22 mouse cellular contexts compared by ENCODE assay signal in the genomic region with DNA sequence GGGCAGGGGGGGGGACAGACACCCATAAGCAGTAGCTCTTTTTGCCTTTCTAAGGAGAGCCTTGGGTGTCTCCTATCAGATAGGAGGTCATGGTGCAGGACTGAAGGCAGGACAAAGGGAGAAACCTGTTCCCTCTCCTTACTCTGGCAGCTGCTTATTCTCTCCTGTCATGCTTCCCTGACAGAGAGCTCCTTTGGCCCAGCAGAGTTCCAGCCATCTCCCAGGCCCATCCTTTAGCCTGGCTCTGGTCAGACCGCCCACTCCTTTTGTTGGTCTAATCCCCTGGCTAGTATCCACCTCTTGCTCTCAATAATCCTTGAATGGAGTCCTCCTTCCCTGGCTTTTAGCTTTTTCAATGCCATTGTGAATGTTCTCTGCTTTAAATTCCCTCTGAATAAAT.
DNase-seq lines count a peak whose midpoint lies in the region; ATAC-seq and TF ChIP-seq lines count a peak whose summit lies in the region.
"Had no signal": no experiment of that assay in that cellular context is flagged by ENCODE, and none has a peak within 500 bp of the region (broad histone marks: within the 10 kb centered on the region; RNA-seq: fewer than 3 reads in every experiment).

No protein-coding gene starts in this region.

- DNase-seq in hindbrain, embryonic 14.5 days (ENCODE audit: low spot score): no peak
- DNase-seq in embryo, embryonic 9.5 days (ENCODE audit: extremely low spot score): peak; percentile 33
- peak; percentile 43 for DNase-seq in forebrain, embryonic 14.5 days (ENCODE audit: low spot score)
- peak; percentile 66 for DNase-seq in midbrain, embryonic 14.5 days
- DNase-seq in liver, postnatal 0 days: no peak
- no peak for DNase-seq in frontal cortex, postnatal 10 days (ENCODE audit: low spot score in 2 of 2)
- DNase-seq: cerebellum, adult 11-12 months; cerebellum, postnatal 36 days; gastrocnemius, postnatal 14 days; heart, postnatal 10 days; thymus, postnatal 4 days had no signal

- WGBS in hindbrain, embryonic 15.5 days: 56% methylated on average over 1 of the region's 1 CpGs
- 13% methylated on average over 1 of the region's 1 CpGs for WGBS in hindbrain, embryonic 14.5 days
- 20% methylated on average over 1 of the region's 1 CpGs for WGBS in forebrain, embryonic 14.5 days
- 15% methylated on average over 1 of the region's 1 CpGs for WGBS in midbrain, embryonic 14.5 days
- WGBS in liver, postnatal 0 days (ENCODE audit: insufficient replicate concordance): 76% methylated on average over 1 of the region's 1 CpGs

- no peak overlapping the region for H3K9ac ChIP-seq in hindbrain, embryonic 15.5 days
- no peak overlapping the region for H3K9ac ChIP-seq in hindbrain, embryonic 14.5 days
- H3K9ac ChIP-seq in forebrain, embryonic 14.5 days (ENCODE audit: low read length): no peak overlapping the region
- no peak overlapping the region for H3K9ac ChIP-seq in midbrain, embryonic 14.5 days (replicated peaks; ENCODE audit: low read length)
- H3K9ac ChIP-seq in liver, postnatal 0 days (replicated peaks): no peak overlapping the region
- H3K9ac ChIP-seq: embryonic facial prominence, embryonic 15.5 days; liver, embryonic 12.5 days; lung, embryonic 15.5 days had no signal

- no peak for TF ChIP-seq CTCF in liver, postnatal 0 days (IDR thresholded peaks at IDR 0.05; ENCODE audit: low read depth)

- no peaks in the 10 kb centered on the region for H3K9me3 ChIP-seq in hindbrain, embryonic 15.5 days
- no peaks in the 10 kb centered on the region for H3K9me3 ChIP-seq in hindbrain, embryonic 14.5 days (ENCODE audit: control insufficient read depth, low read length)
- no peaks in the 10 kb centered on the region for H3K9me3 ChIP-seq in forebrain, embryonic 14.5 days (replicated peaks; ENCODE audit: control insufficient read depth, low read length)
- no peaks in the 10 kb centered on the region for H3K9me3 ChIP-seq in midbrain, embryonic 14.5 days (ENCODE audit: control insufficient read depth, low read length)
- H3K9me3 ChIP-seq in liver, postnatal 0 days (ENCODE audit: low read length): no peaks in the 10 kb centered on the region
- H3K9me3 ChIP-seq: embryonic facial prominence, embryonic 15.5 days; heart, embryonic 10.5 days; limb, embryonic 10.5 days; liver, embryonic 12.5 days; lung, embryonic 15.5 days had no signal

- H3K36me3 ChIP-seq in hindbrain, embryonic 15.5 days: no peaks in the 10 kb centered on the region
- H3K36me3 ChIP-seq in hindbrain, embryonic 14.5 days (replicated peaks; ENCODE audit: control insufficient read depth, insufficient read depth): no peaks in the 10 kb centered on the region
- no peaks in the 10 kb centered on the region for H3K36me3 ChIP-seq in forebrain, embryonic 14.5 days (ENCODE audit: control insufficient read depth, insufficient read depth, low read length)
- H3K36me3 ChIP-seq in midbrain, embryonic 14.5 days (ENCODE audit: control insufficient read depth, insufficient read depth, low read length): no peaks in the 10 kb centered on the region
- no peaks in the 10 kb centered on the region for H3K36me3 ChIP-seq in liver, postnatal 0 days (replicated peaks; ENCODE audit: insufficient read depth, low read length)
- H3K36me3 ChIP-seq: embryonic facial prominence, embryonic 15.5 days; G1E; heart, embryonic 10.5 days; limb, embryonic 10.5 days; liver, embryonic 12.5 days; lung, embryonic 15.5 days had no signal

- H3K4me3 ChIP-seq in hindbrain, embryonic 15.5 days: no peak overlapping the region
- H3K4me3 ChIP-seq in hindbrain, embryonic 14.5 days (replicated peaks; ENCODE audit: low read length): no peak overlapping the region
- H3K4me3 ChIP-seq in forebrain, embryonic 14.5 days (ENCODE audit: low read depth, low read length): no peak overlapping the region
- H3K4me3 ChIP-seq in midbrain, embryonic 14.5 days (replicated peaks; ENCODE audit: low read depth, low read length): no peak overlapping the region
- no peak overlapping the region for H3K4me3 ChIP-seq in liver, postnatal 0 days (ENCODE audit: low read depth, low read length)
- H3K4me3 ChIP-seq: embryonic facial prominence, embryonic 15.5 days; heart, embryonic 10.5 days; limb, embryonic 10.5 days; liver, embryonic 12.5 days; lung, embryonic 15.5 days had no signal

- H3K27ac ChIP-seq in hindbrain, embryonic 15.5 days (replicated peaks): no peak overlapping the region
- H3K27ac ChIP-seq in hindbrain, embryonic 14.5 days: no peak overlapping the region
- H3K27ac ChIP-seq in forebrain, embryonic 14.5 days (ENCODE audit: low read depth, low read length): no peak overlapping the region
- H3K27ac ChIP-seq in midbrain, embryonic 14.5 days (replicated peaks; ENCODE audit: low read depth, low read length): peak overlapping the region; percentile 47
- H3K27ac ChIP-seq in liver, postnatal 0 days (ENCODE audit: low read depth): no peak overlapping the region
- H3K27ac ChIP-seq: embryonic facial prominence, embryonic 15.5 days; heart, embryonic 10.5 days; kidney, postnatal 0 days; limb, embryonic 10.5 days; liver, embryonic 12.5 days; lung, embryonic 15.5 days; macrophage had no signal

- TF ChIP-seq EP300 in liver, postnatal 0 days (IDR thresholded peaks at IDR 0.05; ENCODE audit: low read depth): no peak

- no peaks in the 10 kb centered on the region for H3K27me3 ChIP-seq in hindbrain, embryonic 15.5 days
- H3K27me3 ChIP-seq in hindbrain, embryonic 14.5 days (ENCODE audit: control insufficient read depth, insufficient read depth, low read length): no peaks in the 10 kb centered on the region
- H3K27me3 ChIP-seq in forebrain, embryonic 14.5 days (replicated peaks; ENCODE audit: control insufficient read depth, insufficient read depth, low read length): no peaks in the 10 kb centered on the region
- no peaks in the 10 kb centered on the region for H3K27me3 ChIP-seq in midbrain, embryonic 14.5 days (ENCODE audit: control insufficient read depth, insufficient read depth, low read length)
- H3K27me3 ChIP-seq in liver, postnatal 0 days (ENCODE audit: insufficient read depth, low read length): no peaks in the 10 kb centered on the region
- H3K27me3 ChIP-seq: embryonic facial prominence, embryonic 15.5 days; liver, embryonic 12.5 days; lung, embryonic 15.5 days had no signal

- peaks cover 10% of the 10 kb centered on the region; the same call in 1 of the 2 replicates for H3K4me1 ChIP-seq in hindbrain, embryonic 15.5 days (replicated peaks)
- H3K4me1 ChIP-seq in hindbrain, embryonic 14.5 days (replicated peaks; ENCODE audit: control insufficient read depth, insufficient read depth, low read length): 0 out of 2 replicates have a peak, but pooled peaks cover 10% of the 10 kb centered on the region
- peaks cover 17% of the 10 kb centered on the region; the same call in 1 of the 2 replicates for H3K4me1 ChIP-seq in forebrain, embryonic 14.5 days (ENCODE audit: control insufficient read depth, insufficient read depth, low read length)
- H3K4me1 ChIP-seq in midbrain, embryonic 14.5 days (ENCODE audit: control insufficient read depth, insufficient read depth, low read length): peaks cover 28% of the 10 kb centered on the region
- no peaks in the 10 kb centered on the region for H3K4me1 ChIP-seq in liver, postnatal 0 days (ENCODE audit: insufficient read depth)
- H3K4me1 ChIP-seq: embryonic facial prominence, embryonic 15.5 days; heart, embryonic 10.5 days; liver, embryonic 12.5 days; lung, embryonic 15.5 days had no signal

- peak; percentile 53; the same call in 1 of the 2 replicates for ATAC-seq in hindbrain, embryonic 15.5 days (ENCODE audit: low FRiP score, low read depth)
- ATAC-seq in hindbrain, embryonic 14.5 days (ENCODE audit: low FRiP score): no peak; the same call in 1 of the 2 replicates
- 0 out of 2 replicates have a peak, but pooled peaks have one; percentile 42 for ATAC-seq in forebrain, embryonic 14.5 days
- ATAC-seq in midbrain, embryonic 14.5 days (ENCODE audit: low FRiP score, low TSS enrichment): peak; percentile 64; the same call in 1 of the 2 replicates
- no peak for ATAC-seq in liver, postnatal 0 days
- ATAC-seq in erythroid progenitor cell, adult 5-6 weeks (replicated peaks; ENCODE audit: low FRiP score, poor library complexity, severe bottlenecking): no peak
- ATAC-seq: inflammation-experienced regulatory T-cells, adult 6 months; liver, embryonic 12.5 days had no signal

- no peak overlapping the region for H3K4me2 ChIP-seq in hindbrain, embryonic 15.5 days
- no peak overlapping the region for H3K4me2 ChIP-seq in hindbrain, embryonic 14.5 days (replicated peaks)
- H3K4me2 ChIP-seq in forebrain, embryonic 14.5 days (ENCODE audit: low read length): no peak overlapping the region
- H3K4me2 ChIP-seq in midbrain, embryonic 14.5 days (ENCODE audit: low read length): no peak overlapping the region
- no peak overlapping the region for H3K4me2 ChIP-seq in liver, postnatal 0 days (ENCODE audit: low read depth, low read length)
- H3K4me2 ChIP-seq: embryonic facial prominence, embryonic 15.5 days; liver, embryonic 12.5 days; lung, embryonic 15.5 days had no signal

Comparison
In these comparisons a context has a peak if more than half of its experiments do, and no peak if none do; other contexts are left out.
1. ATAC-seq: peak in hindbrain, embryonic 15.5 days (single experiment), forebrain, embryonic 14.5 days (single experiment) and midbrain, embryonic 14.5 days (single experiment); none in hindbrain, embryonic 14.5 days (single experiment), liver, postnatal 0 days (single experiment) and erythroid progenitor cell, adult 5-6 weeks (single experiment).
2. DNase-seq: peak in embryo, embryonic 9.5 days (single experiment), forebrain, embryonic 14.5 days (single experiment) and midbrain, embryonic 14.5 days (single experiment); none in hindbrain, embryonic 14.5 days (single experiment), liver, postnatal 0 days (single experiment) and frontal cortex, postnatal 10 days (0 of 2).